In the genomic region with DNA sequence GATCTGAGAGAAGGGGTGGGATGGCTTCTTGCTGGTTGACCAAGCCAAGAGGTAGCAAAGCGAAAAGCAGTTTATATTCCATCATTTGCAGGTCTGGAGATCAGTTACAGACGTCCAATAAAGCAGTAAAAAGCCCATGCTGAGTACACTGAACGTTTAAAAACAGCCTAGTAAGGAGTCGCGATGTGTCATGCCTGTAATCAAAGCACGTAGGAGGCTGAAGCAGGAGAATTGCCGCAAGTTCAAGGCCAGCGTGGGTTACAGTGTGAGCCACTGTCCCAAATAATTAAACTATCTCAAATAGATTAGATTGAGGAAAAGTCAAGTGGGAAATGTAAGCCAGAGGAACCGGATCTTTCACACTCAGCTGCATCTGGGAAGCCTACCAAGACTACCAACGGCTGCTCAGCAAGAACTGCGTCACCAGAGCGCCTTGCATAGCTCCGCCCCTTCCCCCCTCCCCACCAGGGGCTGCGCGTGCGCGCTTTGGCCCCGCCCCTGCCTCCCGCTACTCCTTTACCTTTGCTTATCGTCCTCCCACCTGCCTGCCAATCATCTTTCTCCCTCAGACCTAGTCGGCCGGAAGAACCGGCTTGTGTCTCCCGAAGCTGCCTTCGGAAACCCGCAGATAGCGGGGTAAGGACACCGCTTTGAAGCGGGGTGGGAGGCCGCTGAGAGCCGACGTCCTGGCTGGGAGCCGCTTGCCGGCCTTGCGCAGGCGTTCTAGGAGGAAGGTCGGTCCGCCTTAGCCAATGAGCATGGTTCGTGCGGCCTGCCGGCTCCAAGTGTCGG, we compare ENCODE assay signal across 8 mouse cellular contexts. TPM values are rescaled to one million over a fixed set of nuclear protein-coding genes. Genes with fewer than 3 reads are reported as not detected.
A peak's percentile ranks its signal among the peaks of the same experiment; 100 is the strongest.
DNase-seq lines count a peak whose midpoint lies in the region; ATAC-seq lines count a peak whose summit lies in the region.

A gene (plus strand): TSS at position 487 of the 792 bp plus-strand sequence.

- peak within 1 kb of the TSS; percentile 89 for H3K4me2 ChIP-seq in intestine, embryonic 14.5 days (ENCODE audit: low read length)

- peaks cover 9% of the 10 kb centered on the region for H3K4me1 ChIP-seq in intestine, embryonic 14.5 days (replicated peaks; ENCODE audit: control insufficient read depth, insufficient read depth, low read length)

- H3K4me3 ChIP-seq in intestine, embryonic 14.5 days (ENCODE audit: low read depth, low read length) = peak within 1 kb of the TSS; percentile 73

- H3K9ac ChIP-seq in intestine, embryonic 14.5 days (ENCODE audit: low read length) = peak within 1 kb of the TSS; percentile 69

- intact Hi-C loops in left cerebral cortex, postnatal 14 days (cut with DNase I) = no loop called here

- WGBS in intestine, embryonic 14.5 days = 7% methylated on average over 42 of the region's 42 CpGs

- H3K27ac ChIP-seq in intestine, embryonic 14.5 days (ENCODE audit: low read depth) = peak within 1 kb of the TSS; percentile 82

- no peaks in the 10 kb centered on the region for H3K27me3 ChIP-seq in intestine, embryonic 14.5 days (replicated peaks; ENCODE audit: control insufficient read depth, insufficient read depth, low read length)

- DNase-seq in adrenal gland, adult 18-20 months (ENCODE audit: low spot score in 2 of 2) = peak; percentile 86 to 90
- DNase-seq in embryo, embryonic 11 days = peak; percentile 94
- DNase-seq in gastrocnemius, postnatal 25 days = peak; percentile 94
- DNase-seq in intestine, embryonic 14.5 days (ENCODE audit: low spot score) = peak; percentile 95
- peak; percentile 91 to 94 for DNase-seq in left cerebral cortex, postnatal 14 days (ENCODE audit: low spot score in 2 of 2)
- peak; percentile 93 for DNase-seq in mesoderm, embryonic 11.5 days (ENCODE audit: low read depth, low spot score)
- DNase-seq in right cerebral cortex, postnatal 36 days (ENCODE audit: low spot score in 2 of 2) = peak; percentile 85 to 89
- DNase-seq in yolk sac, embryonic 10.5 days (ENCODE audit: low spot score) = peak; percentile 97

- ATAC-seq in intestine, embryonic 14.5 days (replicated peaks; ENCODE audit: low FRiP score, low TSS enrichment, low read depth) = peak; percentile 97

- no peaks in the 10 kb centered on the region for H3K9me3 ChIP-seq in intestine, embryonic 14.5 days (ENCODE audit: control insufficient read depth, low read length)

- H3K36me3 ChIP-seq in intestine, embryonic 14.5 days (ENCODE audit: control insufficient read depth, insufficient read depth, low read length) = no peaks in the 10 kb centered on the region

RNA-seq across cellular contexts. Expression of the gene that starts here (rescaled TPM):
- total RNA-seq in adrenal gland, adult 18-20 months (2021) = 10 to 100 TPM; 20.0 to 26.3 TPM
- total RNA-seq in gastrocnemius, postnatal 25 days (2021) = 10 to 100 TPM; 27.6 to 29.4 TPM
- polyA plus RNA-seq in intestine, embryonic 14.5 days (2014; fragmentation: Nextera tagmentation; extraction: Ambion mirVana) = 5.6 and 6.9 TPM in 2 replicates
- 10 to 100 TPM; 15.1 to 15.2 TPM for total RNA-seq in left cerebral cortex, postnatal 14 days (2021)

Comparison
In these comparisons a context has a peak if more than half of its experiments do, and no peak if none do; other contexts are left out.
1. Peak in every context shown above with its lines: DNase-seq, ATAC-seq, H3K4me3 ChIP-seq and H3K27ac ChIP-seq.